Mouse (Mus musculus) layer of hippocampus, postnatal 25 days (tissue): ENCODE data around the gene Specc1l. TPM values are rescaled to one million over a fixed set of nuclear protein-coding genes. Genes with fewer than 3 reads are reported as not detected.

ENCODE experiments used
- DNase-seq, 2 experiments: peaks; one replicate each; pipeline ENCODE4 v3.0.0; 2022; ENCODE audit warnings: mixed read lengths in 2 of 2, low spot score in 1 of 2; ENCODE audit errors: extremely low spot score in 1 of 2
- total RNA-seq, 2 experiments: library from RNA; stranded (reverse); gene quantifications; 2 replicates each; pipeline ENCODE4 v1.2.3; 2021

Gene Specc1l
- total RNA-seq, 2 experiments from 2014 or later, result 42.8 to 44.9 TPM

DNA sequence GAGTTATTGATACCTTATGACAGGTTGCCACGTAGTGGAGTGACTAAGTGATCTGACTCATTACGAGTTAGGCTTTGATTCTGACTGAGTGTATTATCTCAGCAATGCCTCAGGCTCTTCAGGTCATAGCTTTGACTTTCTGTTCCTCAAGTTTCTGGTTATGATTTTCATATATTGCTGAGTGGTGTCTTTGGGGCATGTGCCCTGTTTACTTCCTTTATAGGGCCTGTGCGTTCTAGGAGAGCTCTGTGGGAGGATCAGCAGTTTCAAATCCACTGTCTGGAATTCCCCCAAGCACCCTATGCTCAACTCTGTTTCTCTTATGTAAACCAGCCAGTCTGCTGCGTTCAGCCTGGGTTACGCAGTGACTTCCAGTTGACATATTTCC, 10.7 kb downstream of the Specc1l start:
- DNase-seq, result no peak

DNA sequence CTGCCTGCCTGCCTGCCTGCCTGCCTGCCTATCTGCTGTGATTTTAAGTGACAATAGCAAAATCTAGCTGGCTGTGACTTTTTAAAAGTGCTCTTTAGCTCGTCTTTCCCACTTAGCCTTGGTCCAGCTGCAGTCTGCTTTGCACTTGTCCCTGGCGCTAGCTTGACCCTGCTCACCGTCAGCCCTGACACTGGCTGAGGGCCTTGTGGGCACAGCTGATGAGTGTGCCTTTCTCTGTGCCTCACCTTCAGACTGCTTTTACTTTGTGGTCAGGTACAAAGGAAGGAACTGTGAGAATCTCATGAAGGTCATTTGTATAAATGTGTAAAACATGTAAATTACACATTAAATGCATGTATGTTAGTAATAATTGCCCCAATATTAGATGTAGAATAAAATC, 12.3 kb downstream of the Specc1l start:
- DNase-seq, result no peak

DNA sequence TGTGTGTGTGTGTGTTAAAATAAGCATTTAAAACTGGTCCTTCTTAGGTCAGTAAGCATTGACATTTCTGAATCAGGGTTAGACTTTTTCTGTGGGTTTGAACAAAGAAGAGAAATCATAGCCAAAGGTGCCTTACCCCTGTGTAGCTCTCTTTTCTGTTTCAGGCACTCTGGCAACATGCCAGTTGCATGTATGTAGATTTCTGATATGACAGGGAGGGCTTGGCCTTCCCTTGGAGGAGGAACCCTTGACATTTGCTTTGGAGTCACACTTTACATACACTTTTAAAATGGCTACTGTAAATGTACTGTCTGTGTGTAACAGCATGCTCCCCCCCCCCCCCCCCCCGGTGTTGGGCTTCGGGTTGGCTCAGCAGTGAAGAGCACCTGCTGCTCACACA, 12.8 kb downstream of the Specc1l start:
- no peak for DNase-seq

DNA sequence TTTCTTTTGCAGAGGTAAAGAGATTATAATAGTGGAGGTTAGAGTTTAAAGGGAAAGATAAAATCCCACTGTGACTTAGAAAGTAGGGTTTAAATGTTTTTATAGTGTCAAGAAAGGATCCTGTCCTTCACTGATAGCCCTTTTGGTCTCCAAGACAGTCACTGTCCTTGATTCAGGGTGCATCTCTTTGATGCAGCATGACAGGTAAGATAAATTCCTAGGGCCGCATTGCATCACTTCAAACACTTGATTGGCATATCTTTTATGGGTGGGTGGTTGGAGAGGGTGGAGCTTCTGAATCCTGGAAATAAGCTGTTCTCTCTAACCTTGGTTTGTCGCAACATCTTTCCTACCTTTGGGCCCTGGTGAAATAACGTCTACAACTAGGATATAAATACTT, 15.5 kb downstream of the Specc1l start:
- no peak for DNase-seq

DNA sequence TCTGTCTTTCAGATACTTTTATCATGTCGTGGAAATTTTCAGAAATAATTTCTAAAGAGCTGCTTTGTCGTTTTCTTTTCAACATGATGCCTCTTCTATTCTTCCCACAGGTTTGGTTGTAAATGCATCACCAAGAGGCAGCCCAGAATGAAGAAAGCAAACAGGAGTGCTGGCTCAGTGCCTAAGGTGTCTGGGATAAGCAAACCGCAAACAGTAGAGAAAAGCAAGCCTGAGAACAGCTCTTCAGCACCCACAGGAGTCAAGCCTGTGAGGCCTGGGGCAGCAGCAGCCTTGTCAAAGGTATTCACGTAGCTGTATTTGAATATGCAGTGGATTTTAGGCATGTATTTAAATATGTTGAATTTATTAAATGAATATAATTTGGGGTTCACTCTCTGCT, 18.7 kb downstream of the Specc1l start:
- DNase-seq, result no peak

DNA sequence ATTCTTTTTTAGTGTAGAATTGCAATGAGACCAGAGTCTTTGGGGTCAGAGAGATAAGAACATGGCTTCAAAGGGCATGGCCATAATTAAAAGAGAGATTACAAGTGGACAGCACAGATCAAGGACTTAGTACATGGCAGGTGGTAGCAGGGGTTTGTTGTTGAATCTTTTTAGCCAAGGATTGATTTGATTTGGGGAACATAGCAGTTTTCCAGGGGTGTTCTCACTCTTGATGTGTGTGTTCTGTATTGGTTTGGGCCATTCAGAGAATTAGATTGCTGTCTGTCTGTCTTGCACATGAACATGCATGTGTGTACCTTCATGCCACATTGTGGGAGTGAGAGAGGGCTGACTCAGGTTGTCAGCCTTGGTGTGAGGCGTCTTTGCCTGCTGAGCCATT, 20.0 kb downstream of the Specc1l start:
- no peak for DNase-seq

DNA sequence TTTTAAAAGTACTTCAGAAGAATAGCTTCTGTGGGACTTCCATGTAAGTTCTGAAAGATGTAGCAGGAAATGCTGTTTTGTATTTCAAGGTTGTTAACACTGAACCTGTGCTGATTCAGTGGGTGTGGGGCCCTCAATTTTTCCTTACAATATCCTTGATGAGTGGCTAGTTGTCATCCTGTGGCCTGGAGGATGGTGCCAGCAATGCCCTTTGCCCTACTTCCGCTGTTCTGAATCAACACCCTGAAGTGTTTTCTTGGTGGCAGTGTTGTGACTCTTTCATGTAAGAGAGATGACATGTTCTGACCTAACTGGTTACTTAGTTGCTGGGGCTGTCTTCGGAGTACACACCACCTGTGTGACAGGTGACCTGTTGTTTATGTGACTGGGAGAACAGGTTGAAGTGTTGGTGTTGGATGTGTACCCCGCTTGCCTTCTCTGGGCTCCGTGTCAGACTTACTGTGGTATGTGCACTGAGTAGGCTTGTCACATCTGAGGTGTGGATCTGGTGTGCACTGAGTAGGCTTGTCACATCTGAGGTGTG, 20.8 kb downstream of the Specc1l start:
- no peak for DNase-seq

DNA sequence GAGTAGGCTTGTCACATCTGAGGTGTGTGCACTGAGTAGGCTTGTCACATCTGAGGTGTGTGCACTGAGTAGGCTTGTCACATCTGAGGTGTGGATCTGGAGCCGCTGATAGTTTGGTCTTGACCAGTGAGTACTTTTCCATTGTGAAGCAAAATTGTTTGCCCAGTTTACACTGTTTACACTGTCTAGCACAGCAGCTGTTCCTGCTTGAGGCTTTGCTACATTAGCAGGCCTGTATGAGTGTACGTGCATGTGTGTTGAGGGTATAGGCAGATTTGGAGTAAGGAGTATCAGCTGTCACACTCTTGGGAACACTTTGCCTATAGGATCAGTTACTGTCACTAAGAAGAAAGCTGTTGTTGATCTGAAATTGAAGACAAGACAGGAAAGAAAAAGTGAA, 21.6 kb downstream of the Specc1l start:
- DNase-seq, result no peak

DNA sequence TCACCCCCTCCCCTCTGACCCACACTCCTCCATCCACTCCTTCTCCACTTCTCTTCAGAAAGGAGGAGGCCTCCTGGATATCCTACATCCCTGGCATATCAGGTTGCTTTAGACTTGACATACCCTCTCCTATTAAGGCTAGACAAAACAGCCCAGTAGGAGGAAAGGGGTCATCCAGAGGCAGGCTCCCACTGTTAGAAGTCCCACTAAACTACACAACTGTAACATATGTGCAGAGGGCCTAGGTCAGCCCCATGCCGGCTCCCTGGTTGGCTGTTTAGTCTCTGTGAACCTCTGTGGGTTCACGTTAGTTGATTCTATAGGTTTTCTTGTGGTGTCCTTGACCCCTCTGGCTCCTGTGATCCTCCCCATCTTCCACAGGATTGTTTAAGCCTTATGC, 23.9 kb downstream of the Specc1l start:
- DNase-seq, result no peak

DNA sequence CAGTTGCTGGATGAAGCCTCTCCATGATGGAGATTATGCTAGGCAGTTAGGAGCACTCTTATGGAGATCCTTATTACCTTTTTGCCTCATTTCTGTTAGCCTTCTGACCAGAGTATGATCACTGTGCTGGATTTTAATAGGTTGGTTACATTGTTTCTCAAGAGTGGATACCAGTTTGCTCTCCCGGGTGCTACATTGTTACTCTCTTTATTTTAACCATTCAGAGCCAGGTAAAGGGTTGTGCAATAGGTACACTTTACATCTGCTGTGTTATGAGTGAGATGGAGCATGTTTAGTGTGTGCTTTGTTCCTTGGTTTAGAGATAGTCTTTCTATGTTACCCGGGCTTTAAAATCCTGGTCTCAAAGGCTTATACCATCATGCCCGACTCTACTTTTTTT, 24.3 kb downstream of the Specc1l start:
- no peak for DNase-seq

DNA sequence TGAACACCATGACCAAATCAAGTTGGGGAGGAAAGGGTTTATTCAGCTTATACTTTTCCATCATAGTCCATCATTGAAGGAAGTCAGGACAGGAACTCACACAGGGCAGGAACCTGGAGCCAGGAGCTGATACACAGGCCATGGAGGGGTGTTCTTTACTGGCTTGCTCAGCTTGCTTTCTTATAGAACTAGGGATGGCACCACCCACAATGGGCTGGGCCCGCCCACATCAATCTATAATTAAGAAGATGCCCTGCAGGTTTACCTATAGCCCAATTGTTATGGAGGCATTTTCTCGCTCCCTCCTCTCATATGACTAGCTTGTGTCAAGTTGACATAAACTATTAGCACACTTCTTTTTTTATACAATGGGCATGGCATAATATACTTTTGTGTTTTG, 25.3 kb downstream of the Specc1l start:
- DNase-seq, result no peak

DNA sequence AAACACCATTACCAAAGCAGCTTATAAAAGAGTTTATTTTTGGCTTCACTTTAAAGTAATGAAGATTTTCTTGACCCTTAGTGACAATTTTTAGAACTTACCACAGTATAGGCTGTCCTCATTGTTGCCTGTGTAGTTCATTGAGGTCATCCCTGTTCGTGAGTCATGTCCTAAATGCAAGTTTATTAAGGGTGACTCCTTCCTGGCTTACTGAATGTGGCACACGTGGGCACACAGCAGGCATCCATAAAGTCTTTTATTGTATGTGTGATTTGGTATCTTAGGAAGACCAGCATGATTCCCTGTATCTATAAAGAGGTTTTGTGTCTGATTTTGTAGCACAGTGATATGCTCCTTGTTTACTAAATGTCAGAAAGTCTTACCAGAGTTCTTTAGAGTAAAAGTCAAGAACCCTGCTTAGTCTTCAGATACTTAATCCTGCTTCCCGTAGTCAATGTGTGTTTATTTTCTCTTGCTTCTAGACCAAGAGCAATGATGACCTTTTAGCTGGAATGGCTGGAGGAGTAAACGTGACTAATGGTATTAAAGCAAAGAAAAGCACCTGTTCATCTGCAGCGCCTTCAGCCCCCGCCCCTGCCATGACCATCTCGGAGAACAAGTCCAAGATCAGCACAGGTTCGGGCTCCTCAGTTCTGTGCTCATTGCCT, 28.8 kb downstream of the Specc1l start:
- DNase-seq, result no peak

DNA sequence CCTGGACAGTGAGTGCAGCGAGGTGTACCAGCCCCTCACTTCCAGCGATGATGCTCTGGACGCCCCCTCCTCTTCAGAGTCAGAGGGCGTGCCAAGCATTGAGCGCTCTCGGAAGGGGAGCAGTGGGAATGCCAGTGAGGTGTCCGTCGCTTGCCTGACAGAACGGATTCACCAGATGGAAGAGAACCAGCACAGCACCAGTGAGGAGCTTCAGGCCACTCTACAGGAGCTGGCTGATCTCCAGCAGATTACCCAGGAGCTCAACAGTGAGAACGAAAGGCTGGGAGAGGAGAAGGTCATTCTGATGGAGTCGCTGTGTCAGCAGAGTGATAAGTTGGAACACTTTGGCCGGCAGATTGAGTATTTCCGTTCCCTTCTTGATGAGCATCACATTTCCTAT, 33.9 kb downstream of the Specc1l start:
- no peak for DNase-seq

DNA sequence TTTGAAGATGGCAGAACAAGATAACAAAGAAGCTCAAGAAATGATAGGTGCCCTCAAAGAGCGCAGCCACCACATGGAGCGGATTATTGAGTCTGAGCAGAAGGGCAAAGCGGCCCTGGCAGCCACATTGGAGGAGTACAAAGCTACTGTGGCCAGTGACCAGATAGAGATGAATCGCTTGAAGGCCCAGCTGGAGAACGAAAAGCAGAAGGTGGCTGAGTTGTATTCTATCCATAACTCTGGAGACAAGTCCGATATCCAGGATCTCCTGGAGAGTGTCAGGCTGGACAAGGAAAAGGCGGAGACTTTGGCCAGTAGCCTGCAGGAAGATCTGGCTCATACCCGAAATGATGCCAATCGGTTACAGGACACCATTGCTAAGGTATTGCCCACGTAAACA, 34.5 kb downstream of the Specc1l start:
- no peak for DNase-seq

DNA sequence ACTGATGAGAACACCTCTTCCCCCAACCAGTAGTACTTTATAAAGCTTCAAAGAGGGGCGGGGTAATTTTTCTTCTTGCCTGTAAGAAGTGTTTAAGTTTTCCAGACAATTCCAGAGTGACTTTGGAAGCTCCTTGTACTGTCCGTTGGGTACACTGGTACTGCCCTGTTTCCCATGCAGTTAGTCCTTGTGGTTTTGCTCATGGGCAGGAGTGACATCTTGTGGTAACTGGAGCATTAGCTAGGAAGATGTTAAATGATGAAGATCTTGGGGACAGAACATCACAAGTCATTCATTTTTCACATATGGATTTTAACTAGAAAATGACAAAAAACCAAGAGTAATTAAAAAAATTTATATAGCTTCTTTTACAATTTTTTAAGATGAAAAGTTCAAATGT, 39.1 kb downstream of the Specc1l start:
- DNase-seq, result no peak

DNA sequence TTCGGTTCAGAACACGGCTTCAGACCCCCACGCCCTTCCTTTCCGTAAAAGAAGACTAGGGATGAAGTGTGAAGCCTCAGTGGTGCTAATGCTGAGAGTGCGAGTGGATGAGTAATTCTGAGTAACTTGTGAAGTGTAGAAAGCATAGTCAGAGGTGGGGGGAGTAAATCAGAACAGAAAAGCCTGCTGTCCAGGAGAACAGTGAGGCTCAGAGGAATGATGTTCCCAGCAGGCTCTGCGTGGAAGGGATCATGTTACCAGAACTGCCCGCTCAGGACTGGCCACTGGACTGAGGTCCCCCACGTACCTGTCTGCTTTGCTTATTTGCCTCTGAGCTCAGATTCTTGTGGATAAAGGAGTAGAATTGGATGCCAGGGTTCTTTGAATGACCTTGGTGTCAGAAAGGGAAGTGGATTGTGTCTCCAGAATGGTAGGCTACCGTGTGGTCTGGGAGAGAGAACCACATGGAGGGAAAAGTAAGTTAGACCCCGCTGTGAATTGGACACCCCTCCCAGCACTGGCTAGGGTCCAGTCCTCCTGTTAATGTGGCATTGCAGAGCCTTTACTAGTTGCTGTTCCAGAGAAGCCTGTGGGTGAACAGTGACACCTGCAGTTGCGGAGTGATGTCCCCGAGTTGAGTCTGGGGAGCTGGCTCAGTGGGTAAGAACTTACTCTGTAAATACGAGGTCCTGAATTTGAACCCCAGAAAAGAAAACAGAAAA, 40.6 kb downstream of the Specc1l start:
- no peak for DNase-seq

DNA sequence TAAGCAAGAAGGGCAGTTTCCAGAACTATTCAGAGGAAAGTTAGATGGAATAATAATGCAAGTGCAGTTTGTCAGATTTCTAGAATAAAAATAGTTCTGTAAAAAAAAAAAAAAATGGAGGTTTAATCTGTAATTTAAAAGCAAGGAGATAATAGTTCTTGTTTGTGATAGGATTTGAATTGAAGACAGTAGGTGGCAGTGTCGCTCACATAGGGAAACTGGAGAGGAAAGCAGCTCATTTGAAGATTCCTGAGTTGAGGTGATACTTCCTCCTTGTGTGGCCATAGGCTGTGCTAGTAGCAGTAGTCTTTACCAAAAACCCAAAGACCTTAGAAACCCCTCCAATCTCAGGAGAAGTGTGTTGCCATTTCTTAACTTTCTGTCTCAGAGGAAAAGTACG, 43.2 kb downstream of the Specc1l start:
- DNase-seq, result no peak

DNA sequence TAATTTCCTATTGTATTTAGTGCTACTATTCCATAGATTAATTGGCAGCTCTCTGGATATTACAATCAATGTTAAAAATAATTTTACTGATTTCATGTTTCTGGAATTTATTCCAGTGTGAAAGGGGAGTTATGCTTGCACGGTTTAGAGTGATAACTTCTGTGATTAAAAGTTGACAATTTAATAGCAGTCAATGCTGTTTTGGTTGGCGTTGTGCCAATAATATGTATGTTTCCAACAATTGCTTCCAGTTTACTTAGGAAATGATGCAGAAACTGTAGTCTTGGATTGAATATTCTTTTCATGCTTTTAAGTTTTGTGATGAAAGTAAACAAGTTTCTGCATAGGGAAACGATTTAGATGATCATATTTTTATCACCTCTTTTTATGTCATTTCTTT, 45.5 kb downstream of the Specc1l start:
- no peak for DNase-seq

DNA sequence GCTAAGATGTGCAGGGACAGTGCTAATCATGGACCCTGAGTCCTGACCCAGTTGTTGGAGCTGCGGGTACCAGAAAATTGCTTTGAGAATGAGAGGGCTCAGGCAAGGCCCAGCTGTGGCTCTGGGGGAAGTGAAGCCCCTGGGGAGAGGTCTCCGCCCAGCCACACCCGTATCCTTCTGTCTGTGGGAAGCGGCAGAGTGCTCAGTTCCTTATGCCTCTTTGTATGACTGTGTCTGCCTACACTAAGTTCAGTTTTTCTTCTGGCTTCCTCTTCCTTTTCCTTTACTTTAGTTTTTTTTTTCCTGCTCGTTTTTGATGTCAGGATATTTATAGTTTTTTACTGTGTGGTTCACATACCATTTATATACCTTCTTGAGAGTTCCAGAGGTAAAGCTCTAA, 46.4 kb downstream of the Specc1l start:
- no peak for DNase-seq

DNA sequence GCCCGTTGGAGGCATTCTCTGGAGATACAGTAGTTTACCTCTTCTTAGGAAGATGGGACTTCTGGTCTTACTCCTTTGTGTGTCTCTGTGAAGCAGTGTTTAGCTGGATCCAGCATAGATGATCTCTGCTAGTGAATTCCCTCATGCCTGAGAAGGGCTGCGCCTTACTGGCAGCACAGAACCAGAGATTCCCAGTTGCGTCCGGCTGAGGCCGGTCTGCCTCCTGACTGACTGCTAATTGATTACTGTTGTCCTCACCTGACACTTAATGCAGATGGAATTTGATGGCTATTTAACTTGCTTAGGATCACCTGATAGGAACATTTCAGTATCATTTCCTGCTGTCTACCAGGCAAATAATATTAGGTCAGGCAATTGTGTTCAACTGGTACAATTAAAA, 49.4 kb downstream of the Specc1l start:
- no peak for DNase-seq

DNA sequence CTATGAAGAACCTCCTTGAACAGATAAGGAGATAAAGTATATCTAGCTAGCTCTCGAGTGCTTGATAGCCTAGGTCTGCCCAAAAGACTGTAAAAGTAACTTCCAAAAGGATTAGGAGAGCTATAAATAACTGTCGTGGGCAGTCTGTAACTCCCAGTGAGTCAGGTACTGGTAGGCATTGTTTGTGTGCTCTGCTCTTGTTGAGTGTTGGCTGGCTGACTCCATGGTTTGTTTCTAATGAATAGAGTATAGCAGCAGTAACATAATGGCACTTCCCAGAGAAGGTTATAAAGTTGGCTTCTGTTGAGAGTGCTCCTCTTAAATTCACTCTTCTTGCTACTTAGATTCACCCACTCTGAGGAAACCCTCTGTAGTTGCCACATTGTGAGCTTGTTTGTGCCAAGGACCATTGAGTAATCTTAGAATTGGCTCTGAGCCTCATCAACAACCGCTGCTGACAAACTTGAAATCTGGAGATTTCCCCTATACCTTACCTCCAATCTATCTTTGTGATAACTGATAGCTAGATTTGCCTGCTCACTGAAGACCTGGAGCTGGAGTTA, 53.2 kb downstream of the Specc1l start:
- DNase-seq, result no peak

DNA sequence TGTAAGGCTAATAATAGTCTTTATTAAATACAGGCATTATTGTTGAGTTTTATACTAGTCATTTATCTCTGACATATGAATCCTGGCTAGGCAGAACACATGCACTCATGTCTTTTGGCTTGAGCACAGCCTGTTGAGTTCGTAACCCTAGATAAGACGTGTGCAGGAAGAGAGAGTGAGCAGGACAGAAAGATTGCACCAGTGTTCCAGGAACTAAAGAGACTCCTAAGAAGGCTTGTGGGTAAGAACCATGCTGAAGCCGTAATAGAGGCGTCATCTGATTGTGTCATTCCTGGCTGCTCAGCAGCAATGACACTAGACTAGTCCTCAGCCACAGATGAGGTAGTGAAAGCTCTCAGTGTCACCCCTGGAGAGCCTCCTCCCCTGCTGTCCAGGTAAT, 61.1 kb downstream of the Specc1l start:
- DNase-seq, result no peak
